ENCODE assay signal across 7 mouse cellular contexts in the genomic region with DNA sequence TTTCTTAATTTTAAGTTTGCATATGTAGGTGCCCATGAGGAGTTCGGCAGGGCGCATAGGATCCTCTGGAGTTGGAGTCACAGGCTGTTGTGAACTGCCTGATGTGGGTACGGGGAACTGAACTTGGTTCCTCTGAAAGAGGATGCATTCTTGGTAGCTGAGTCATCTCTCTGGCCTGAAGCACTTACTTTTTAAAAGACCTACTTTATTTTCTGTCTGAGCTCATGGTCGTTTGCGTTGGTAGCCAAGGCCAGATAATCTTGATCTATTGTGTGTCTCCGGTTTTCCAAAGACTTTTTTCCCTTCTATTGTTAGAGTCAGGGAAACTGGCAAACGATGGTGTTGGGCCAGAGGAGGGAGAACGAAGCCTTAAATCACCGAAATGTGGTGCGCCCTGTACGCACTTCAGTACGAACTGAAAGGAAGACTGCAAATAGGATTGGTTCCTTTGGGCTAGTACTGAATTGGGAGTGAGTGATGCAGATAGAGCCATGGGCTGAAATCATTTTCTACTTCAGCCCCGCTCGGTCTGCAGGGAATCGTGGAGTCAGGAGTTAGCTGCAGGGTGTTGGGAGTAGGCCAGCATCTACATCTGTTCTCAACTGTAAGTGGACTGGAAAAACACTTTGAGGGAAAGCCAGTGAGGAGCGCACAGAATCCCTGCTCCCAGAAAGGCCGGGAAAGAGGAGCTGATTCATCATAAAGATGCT. TPM values are rescaled to one million over a fixed set of nuclear protein-coding genes. Genes with fewer than 3 reads are reported as not detected.
A peak's percentile ranks its signal among the peaks of the same experiment; 100 is the strongest.
DNase-seq lines count a peak whose midpoint lies in the region; ATAC-seq lines count a peak whose summit lies in the region.

No protein-coding gene starts in this region.

- H3K4me1 ChIP-seq in liver, embryonic 16.5 days (ENCODE audit: control insufficient read depth, low read depth, low read length), result no peaks in the 10 kb centered on the region
- H3K4me1 ChIP-seq in stomach, embryonic 14.5 days (ENCODE audit: control insufficient read depth, insufficient read depth, low read length), result no peaks in the 10 kb centered on the region

- no peaks in the 10 kb centered on the region for H3K36me3 ChIP-seq in liver, embryonic 16.5 days (ENCODE audit: control insufficient read depth, insufficient read depth)
- H3K36me3 ChIP-seq in stomach, embryonic 14.5 days (ENCODE audit: control insufficient read depth, insufficient read depth, low read length), result no peaks in the 10 kb centered on the region

- DNase-seq in urinary bladder, postnatal 14 days (ENCODE audit: low spot score), result peak; percentile 42
- no peak for DNase-seq in urinary bladder, adult 18-20 months (ENCODE audit: low spot score in 2 of 2)
- peak; percentile 77 to 78 for DNase-seq in cerebellum, adult 18-20 months
- peak; percentile 49 to 83 for DNase-seq in gastrocnemius, postnatal 4 days (ENCODE audit: low spot score in 2 of 2)
- peak; percentile 21 for DNase-seq in kidney, adult 18-20 months

- H3K4me3 ChIP-seq in liver, embryonic 16.5 days (ENCODE audit: low read depth, low read length), result no peak overlapping the region; the same call in 1 of the 2 replicates
- H3K4me3 ChIP-seq in stomach, embryonic 14.5 days (ENCODE audit: low read depth, low read length), result no peak overlapping the region

- peak; percentile 45 for ATAC-seq in liver, embryonic 16.5 days (ENCODE audit: low read depth)
- peak; percentile 61; the same call in 1 of the 2 replicates for ATAC-seq in stomach, embryonic 14.5 days (ENCODE audit: insufficient number of reproducible peaks, insufficient read depth, low FRiP score, low read depth)

- no peaks in the 10 kb centered on the region for H3K9me3 ChIP-seq in liver, embryonic 16.5 days (replicated peaks; ENCODE audit: control insufficient read depth, low read length)
- H3K9me3 ChIP-seq in stomach, embryonic 14.5 days (ENCODE audit: control insufficient read depth, low read depth, low read length), result no peaks in the 10 kb centered on the region

- H3K9ac ChIP-seq in liver, embryonic 16.5 days (ENCODE audit: low read depth, low read length), result no peak overlapping the region
- no peak overlapping the region for H3K9ac ChIP-seq in stomach, embryonic 14.5 days (replicated peaks; ENCODE audit: low read depth, low read length)

- H3K27me3 ChIP-seq in liver, embryonic 16.5 days (ENCODE audit: control insufficient read depth, insufficient read depth, low read depth, low read length), result no peaks in the 10 kb centered on the region
- H3K27me3 ChIP-seq in stomach, embryonic 14.5 days (ENCODE audit: control insufficient read depth, insufficient read depth, low read length), result no peaks in the 10 kb centered on the region

- peak overlapping the region; percentile 39 for H3K4me2 ChIP-seq in liver, embryonic 16.5 days (ENCODE audit: low read depth, low read length)
- no peak overlapping the region for H3K4me2 ChIP-seq in stomach, embryonic 14.5 days (replicated peaks; ENCODE audit: low read depth, low read length)

- WGBS in liver, embryonic 16.5 days (ENCODE audit: insufficient replicate concordance), result 29% methylated on average over 17 of the region's 17 CpGs
- 50% methylated on average over 17 of the region's 17 CpGs for WGBS in stomach, embryonic 14.5 days

- H3K27ac ChIP-seq in liver, embryonic 16.5 days (ENCODE audit: low read length), result no peak overlapping the region
- H3K27ac ChIP-seq in stomach, embryonic 14.5 days (ENCODE audit: low read length), result peak overlapping the region; percentile 71; the same call in 1 of the 2 replicates

RNA-seq across cellular contexts. Expression of a gene that starts 40.1 kb away (rescaled TPM):
- 10 to 100 TPM; 19.8 to 22.5 TPM for total RNA-seq in gastrocnemius, postnatal 4 days (2021)
- 8.0 and 8.7 TPM in 2 replicates for polyA plus RNA-seq in liver, embryonic 16.5 days (2015; fragmentation: Nextera tagmentation; extraction: Ambion mirVana)
- polyA plus RNA-seq in stomach, embryonic 14.5 days (2014; fragmentation: Nextera tagmentation; extraction: Ambion mirVana), result 18.0 TPM in 2 replicates

Comparison
In these comparisons a context has a peak if more than half of its experiments do, and no peak if none do; other contexts are left out.
1. DNase-seq: peak in urinary bladder, postnatal 14 days (single experiment), cerebellum, adult 18-20 months (2 of 2), gastrocnemius, postnatal 4 days (2 of 2) and kidney, adult 18-20 months (single experiment); none in urinary bladder, adult 18-20 months (0 of 2).